Mouse (Mus musculus) limb, embryonic 15.5 days (tissue): Measurements from ENCODE around the gene Gys2. TPM values are rescaled to one million over a fixed set of nuclear protein-coding genes. Genes with fewer than 3 reads are reported as not detected.

Experiments
- ATAC-seq: fragments of 200-750 bp; cut with Nextera tagmentation; 2 replicates; pipeline ENCODE4 v1.8.0; 2017; ENCODE audit warnings: low read depth, moderate TSS enrichment; ENCODE audit not compliant: insufficient number of reproducible peaks, low FRiP score, low TSS enrichment
- H3K27ac ChIP-seq: fragments of 300-500 bp; sonication (generic); 2 replicates; pipeline ENCODE4 v1.5.1; 2015; ENCODE audit warnings: moderate library complexity, mild to moderate bottlenecking, inconsistent platforms
- H3K27me3 ChIP-seq: fragments of 300-500 bp; sonication (generic); 2 replicates; pipeline ENCODE4 v1.6.1; 2015; ENCODE audit warnings: inconsistent platforms
- H3K36me3 ChIP-seq: fragments of 300-500 bp; sonication (generic); 2 replicates; pipeline ENCODE4 v1.6.1; 2015; ENCODE audit warnings: inconsistent platforms
- H3K4me1 ChIP-seq: fragments of 300-500 bp; sonication (generic); 2 replicates; pipeline ENCODE4 v1.6.1; 2015; ENCODE audit warnings: inconsistent platforms
- H3K4me2 ChIP-seq: fragments of 300-500 bp; sonication (generic); 2 replicates; pipeline ENCODE4 v1.6.1; 2015; ENCODE audit warnings: mild to moderate bottlenecking, inconsistent platforms
- H3K4me3 ChIP-seq: fragments of 300-500 bp; sonication (generic); 2 replicates; pipeline ENCODE4 v1.5.1; 2015; ENCODE audit warnings: mild to moderate bottlenecking, inconsistent platforms
- H3K9ac ChIP-seq: fragments of 300-500 bp; sonication (generic); 2 replicates; pipeline ENCODE4 v1.6.1; 2015; ENCODE audit warnings: inconsistent platforms
- H3K9me3 ChIP-seq: fragments of 300-500 bp; sonication (generic); 2 replicates; pipeline ENCODE4 v1.6.1; 2016; ENCODE audit warnings: inconsistent platforms
- WGBS: fragments of 180-500 bp; shearing (Covaris S2); methylation state at CpG from one replicate; pipeline ENCODE4 v1.1.7; 2015; 5-methylcytosine and 5-hydroxymethylcytosine counted together
- polyA plus RNA-seq: library from polyadenylated mRNA; unstranded; fragments of >200 nt; fragmentation: Nextera tagmentation; extraction: Ambion mirVana; gene quantifications from 2 replicates; pipeline ENCODE4 v1.2.1, GENCODE M21; 2015

Gys2 gene
- polyA plus RNA-seq, 1 experiment from 2014 or later = not detected

DNA sequence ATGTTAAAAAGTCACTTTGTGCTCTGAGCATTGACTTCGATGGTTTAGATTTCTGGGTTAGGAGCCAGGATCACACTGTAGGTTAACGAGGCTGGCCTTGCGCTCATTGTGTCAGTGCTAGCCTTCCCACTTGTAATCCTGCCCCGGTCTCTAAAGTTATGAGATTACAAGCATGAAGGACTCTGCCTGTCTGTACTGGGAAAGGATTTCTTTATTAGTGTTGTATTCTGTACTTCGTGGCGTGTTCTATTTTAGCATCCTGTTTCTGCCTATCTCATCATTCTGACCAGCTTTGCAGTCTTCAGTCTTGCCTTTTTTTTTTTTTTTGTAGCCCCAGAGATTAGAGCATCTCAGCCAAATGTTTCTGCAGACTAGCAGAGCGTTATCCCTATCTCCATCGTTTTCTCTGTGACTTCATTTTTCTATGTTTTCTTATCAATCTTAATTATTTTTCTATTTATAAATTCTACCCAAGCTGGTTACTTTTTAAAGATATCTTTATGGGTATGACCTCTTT is 85.1 kb downstream of the Gys2 start:
- peak overlapping the region; percentile 67 for H3K4me2 ChIP-seq
- H3K9ac ChIP-seq = peak overlapping the region; percentile 92
- H3K36me3 ChIP-seq = peaks cover 1% of the 10 kb centered on the region
- H3K4me1 ChIP-seq = peaks cover 27% of the 10 kb centered on the region
- peak overlapping the region; percentile 74; the same call in 1 of the 2 replicates for H3K27ac ChIP-seq
- no peaks in the 10 kb centered on the region for H3K9me3 ChIP-seq
- no peaks in the 10 kb centered on the region for H3K27me3 ChIP-seq
- ATAC-seq = no peak
- WGBS = 16% methylated on average over 8 of the region's 8 CpGs
- peak overlapping the region; percentile 96 for H3K4me3 ChIP-seq

DNA sequence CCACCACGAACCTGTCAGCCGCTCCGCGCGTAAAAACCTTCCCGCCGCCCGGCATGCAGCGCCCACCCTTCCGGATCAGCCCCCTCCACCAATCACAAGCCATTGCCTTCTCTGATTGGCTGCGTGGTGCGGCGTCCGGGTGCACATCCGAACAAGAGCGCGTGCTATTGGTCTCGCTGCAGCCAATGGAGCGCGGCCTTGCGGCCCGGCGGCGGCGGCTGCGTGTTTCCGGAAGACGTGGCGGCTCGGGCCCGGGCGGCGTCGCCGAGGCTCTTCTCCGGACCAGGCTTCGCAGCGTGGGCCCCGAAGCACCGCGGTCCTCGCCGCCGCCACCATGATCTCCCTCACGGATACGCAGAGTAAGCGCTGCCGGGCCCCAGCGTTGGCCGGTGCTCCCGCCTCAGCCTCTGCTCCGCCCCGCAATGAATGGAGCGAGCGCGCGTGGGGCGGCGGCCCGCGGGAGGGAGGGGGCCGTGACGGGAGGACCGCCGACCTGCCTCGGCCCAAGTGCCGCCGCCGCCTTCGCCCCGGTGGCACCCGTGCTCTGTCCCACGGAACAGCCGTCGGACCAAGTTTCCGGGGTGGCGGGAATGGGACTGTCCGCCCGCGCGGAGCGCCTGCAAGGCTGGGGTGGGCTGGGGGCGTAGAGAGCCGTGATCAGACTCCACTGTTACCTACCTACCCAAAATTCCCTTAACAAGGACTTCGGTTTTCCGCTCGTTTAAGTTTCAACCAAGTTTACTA is 85.7 kb downstream of the Gys2 start, which contains the start of the genes Recql and Golt1b:
Gene Recql, minus strand, starts transcription at position 77 of the 744 bp plus-strand sequence.
Gene Golt1b, plus strand, starts transcription at position 211 of the 744 bp plus-strand sequence.
- peak within 1 kb of the TSS; percentile 67 for H3K4me2 ChIP-seq
- ATAC-seq = peak; percentile 99

DNA sequence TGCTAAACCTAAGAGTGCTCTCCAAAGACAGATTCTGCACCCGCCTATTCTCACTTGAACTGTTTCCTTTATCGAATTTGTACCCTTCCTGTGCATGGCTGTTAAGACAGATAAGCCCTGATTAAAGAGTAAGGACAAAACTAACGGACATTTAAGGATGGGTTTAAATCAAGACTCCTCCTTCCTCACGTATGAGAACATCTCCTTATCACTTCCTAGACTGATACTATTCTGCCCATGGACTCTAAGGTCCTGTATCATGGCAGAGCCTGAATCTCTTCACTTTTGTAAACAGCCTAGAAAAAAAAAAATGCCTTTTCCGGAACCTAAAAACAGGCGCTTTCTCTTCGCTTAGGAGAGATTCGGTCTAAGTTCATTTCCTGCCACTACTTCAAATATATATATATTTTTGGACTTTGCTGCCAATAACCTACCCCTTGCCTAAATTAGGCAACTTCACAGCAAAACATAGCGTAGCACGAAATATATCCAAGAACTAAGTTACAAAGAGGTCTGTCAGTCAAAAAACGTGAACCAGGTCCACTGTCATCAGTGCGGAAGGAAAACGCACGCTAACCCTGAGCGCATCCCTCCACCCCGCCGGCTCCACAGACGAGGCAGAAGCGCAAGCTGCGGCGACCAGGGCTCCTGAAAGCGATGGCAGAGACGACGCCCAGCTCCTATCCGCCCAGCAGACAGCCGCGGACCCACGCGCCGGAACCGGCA is 86.5 kb downstream of the Gys2 start:
- Histone ChIP-seq H3K27ac (no peak overlapping the region), H3K4me1 (peaks cover 25% of the 10 kb centered on the region), H3K4me2 (peak overlapping the region; percentile 67), H3K9ac (peak overlapping the region; percentile 54), H3K4me3 (peak overlapping the region; percentile 96), H3K27me3 (no peaks in the 10 kb centered on the region), H3K9me3 (no peaks in the 10 kb centered on the region), H3K36me3 (no peaks in the 10 kb centered on the region)
- 5% methylated on average over 31 of the region's 31 CpGs for WGBS
- ATAC-seq = no peak; the same call in 1 of the 2 replicates

More for the DNA sequence above, 85.7 kb downstream of the Gys2 start, which contains the start of the genes Recql and Golt1b:
- Histone ChIP-seq H3K4me1 (peaks cover 27% of the 10 kb centered on the region), H3K27ac (peak within 1 kb of the TSS; percentile 74), H3K9me3 (no peaks in the 10 kb centered on the region), H3K36me3 (no peaks in the 10 kb centered on the region), H3K27me3 (no peaks in the 10 kb centered on the region), H3K4me3 (peak within 1 kb of the TSS; percentile 96), H3K9ac (peak within 1 kb of the TSS; percentile 92)
- WGBS = under 1% methylated on average over 83 of the region's 87 CpGs

DNA sequence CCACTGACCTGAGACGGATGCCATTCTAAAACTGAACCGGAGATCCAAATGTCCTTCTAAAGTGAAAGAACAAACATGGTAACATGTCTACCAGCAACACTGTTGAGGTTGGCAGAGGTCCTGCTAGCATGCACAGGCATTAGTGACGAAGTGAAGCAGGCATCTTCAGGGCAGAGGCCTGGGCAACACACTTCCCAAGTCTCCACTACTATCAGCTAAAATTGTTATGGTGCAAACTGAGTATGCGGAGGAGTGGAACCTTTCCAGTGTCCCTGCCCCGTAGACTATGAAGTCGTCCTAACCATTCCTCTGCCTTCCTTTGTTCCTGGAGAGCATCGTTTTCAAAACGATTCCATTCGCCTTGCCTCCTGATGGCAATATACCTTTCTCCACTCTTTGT is 88.4 kb downstream of the Gys2 start:
- H3K9me3 ChIP-seq = no peaks in the 10 kb centered on the region
- H3K9ac ChIP-seq = no peak overlapping the region
- H3K27ac ChIP-seq = no peak overlapping the region
- no peak overlapping the region for H3K4me2 ChIP-seq
- no peak overlapping the region for H3K4me3 ChIP-seq
- H3K4me1 ChIP-seq = peaks cover 22% of the 10 kb centered on the region
- 89% methylated on average over 9 of the region's 9 CpGs for WGBS
- H3K27me3 ChIP-seq = no peaks in the 10 kb centered on the region
- no peaks in the 10 kb centered on the region for H3K36me3 ChIP-seq
- no peak for ATAC-seq

DNA sequence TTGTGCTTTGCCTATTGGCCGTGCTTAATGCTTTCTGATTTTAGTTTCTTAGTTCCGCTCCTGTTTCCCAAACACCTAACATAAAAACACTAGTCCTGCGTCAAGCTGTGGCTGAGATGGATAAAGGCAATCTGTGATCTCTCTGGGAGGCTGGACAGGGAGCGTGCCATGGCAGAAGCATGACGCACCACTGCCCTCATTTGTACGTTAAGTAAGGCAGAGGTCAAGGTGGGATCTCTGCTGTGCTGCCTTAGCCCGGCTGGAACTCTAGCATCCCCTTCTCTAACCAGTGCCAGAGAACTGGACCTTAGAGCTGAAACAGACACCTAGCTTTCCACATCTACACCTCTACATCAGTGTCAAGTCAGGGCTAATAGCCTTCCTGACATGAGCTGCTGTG is 91.3 kb downstream of the Gys2 start:
- no peaks in the 10 kb centered on the region for H3K27me3 ChIP-seq
- peaks cover 9% of the 10 kb centered on the region for H3K36me3 ChIP-seq
- no peak overlapping the region for H3K4me2 ChIP-seq
- ATAC-seq = no peak
- H3K9ac ChIP-seq = no peak overlapping the region
- no peaks in the 10 kb centered on the region for H3K9me3 ChIP-seq
- 89% methylated on average over 7 of the region's 7 CpGs for WGBS
- H3K27ac ChIP-seq = no peak overlapping the region
- peaks cover 6% of the 10 kb centered on the region for H3K4me1 ChIP-seq
- no peak overlapping the region for H3K4me3 ChIP-seq

DNA sequence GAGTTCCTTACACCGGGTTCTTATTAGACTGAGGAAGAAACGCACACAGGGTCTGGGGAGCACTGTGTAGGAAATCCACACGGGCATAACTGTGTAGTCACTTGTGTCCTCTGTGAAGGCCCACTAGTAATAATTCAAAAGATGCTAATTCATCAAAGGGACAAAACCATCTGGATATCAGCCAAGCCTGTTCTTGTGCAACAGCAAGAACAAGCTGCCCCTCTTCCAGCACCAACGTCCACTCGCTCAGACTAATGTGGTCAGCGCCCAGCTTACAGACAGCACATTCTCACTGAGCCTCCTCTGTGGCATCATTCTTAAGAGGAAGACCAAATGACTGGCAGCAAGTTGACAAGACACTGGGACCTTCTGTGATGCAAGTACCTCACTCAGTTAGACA is 92.9 kb downstream of the Gys2 start:
- H3K27me3 ChIP-seq = no peaks in the 10 kb centered on the region
- H3K4me3 ChIP-seq = no peak overlapping the region
- ATAC-seq = no peak
- no peaks in the 10 kb centered on the region for H3K9me3 ChIP-seq
- H3K4me1 ChIP-seq = no peaks in the 10 kb centered on the region
- no peak overlapping the region for H3K27ac ChIP-seq
- WGBS = 86% methylated on average over 6 of the region's 6 CpGs
- peaks cover 23% of the 10 kb centered on the region for H3K36me3 ChIP-seq
- no peak overlapping the region for H3K4me2 ChIP-seq
- H3K9ac ChIP-seq = no peak overlapping the region

DNA sequence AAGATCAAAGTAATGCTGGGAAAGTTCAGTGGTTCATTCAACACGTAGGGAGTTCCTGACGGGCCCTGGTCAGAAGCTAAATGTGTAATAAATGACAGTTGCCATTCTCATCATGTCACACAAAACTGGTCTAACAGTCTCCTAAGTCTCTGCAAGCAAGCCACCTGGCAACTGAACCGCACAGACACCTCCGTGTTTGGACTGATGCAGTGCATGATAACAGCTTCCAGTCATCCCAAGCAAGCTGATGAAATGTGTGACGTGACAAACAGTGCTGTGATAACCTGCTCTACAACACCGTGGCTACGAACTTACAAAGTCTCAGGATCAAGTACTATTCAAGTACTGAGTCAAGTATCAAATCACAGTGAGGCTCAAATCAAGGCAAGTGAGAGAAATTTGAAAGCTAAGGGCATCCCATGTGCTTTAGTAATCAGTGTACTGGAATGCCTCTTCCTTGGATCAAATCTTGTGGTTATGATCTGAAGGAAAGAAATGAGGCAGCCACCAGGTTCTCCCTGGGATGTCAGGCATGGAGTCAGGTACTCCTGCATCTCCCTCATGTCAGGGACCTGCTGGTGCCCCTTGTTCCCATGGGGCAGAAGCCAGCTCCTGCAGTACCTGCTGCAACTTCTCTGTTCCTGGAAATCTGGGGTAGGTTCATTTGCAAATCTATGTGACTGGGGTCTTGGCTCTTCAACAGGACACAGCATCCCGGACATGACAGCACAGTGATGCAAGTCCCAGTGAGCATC is 94.2 kb downstream of the Gys2 start:
- WGBS = 87% methylated on average over 8 of the region's 8 CpGs
- Histone ChIP-seq H3K27ac (no peak overlapping the region), H3K4me1 (no peaks in the 10 kb centered on the region), H3K4me2 (no peak overlapping the region), H3K9ac (no peak overlapping the region), H3K4me3 (no peak overlapping the region), H3K9me3 (no peaks in the 10 kb centered on the region), H3K36me3 (peaks cover 34% of the 10 kb centered on the region), H3K27me3 (no peaks in the 10 kb centered on the region)
- ATAC-seq = no peak

DNA sequence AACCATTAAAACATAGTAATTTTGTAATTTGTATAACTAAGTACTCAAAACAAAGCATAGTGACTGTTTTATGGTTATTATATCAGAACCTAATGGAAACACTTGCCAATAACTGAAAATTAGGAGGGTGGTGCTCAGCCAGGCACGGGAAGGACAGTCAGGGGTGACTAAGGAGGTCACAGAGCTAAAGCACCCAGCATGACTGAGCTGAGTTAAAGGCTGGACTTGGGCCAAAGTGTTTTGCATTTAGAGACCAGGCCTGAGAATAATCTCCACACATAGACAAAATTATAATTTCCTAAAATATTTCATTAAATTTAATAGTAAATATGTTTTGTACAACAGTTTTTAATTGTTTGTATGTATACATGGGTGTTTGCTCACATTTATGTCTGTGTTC is 95.8 kb downstream of the Gys2 start:
- Histone ChIP-seq H3K4me3 (no peak overlapping the region), H3K36me3 (peaks cover 46% of the 10 kb centered on the region), H3K27me3 (no peaks in the 10 kb centered on the region), H3K9ac (no peak overlapping the region), H3K4me1 (no peaks in the 10 kb centered on the region), H3K9me3 (no peaks in the 10 kb centered on the region), H3K27ac (no peak overlapping the region), H3K4me2 (no peak overlapping the region)
- ATAC-seq = no peak
- WGBS = 68% methylated on average over 1 of the region's 1 CpGs

Other genes with a start within 250 kb of the Gys2 start
- not detected in 2 replicates for gene Iapp, start 174.7 kb downstream of the Gys2 start, polyA plus RNA-seq
- gene Slco1a5, start 150.1 kb downstream of the Gys2 start, polyA plus RNA-seq = 0.56 and 0.78 TPM in 2 replicates
- gene Pyroxd1, start 127.5 kb downstream of the Gys2 start, polyA plus RNA-seq = 15.8 and 16.7 TPM in 2 replicates
- gene Recql, start 86.0 kb downstream of the Gys2 start, polyA plus RNA-seq = 25.8 and 26.5 TPM in 2 replicates
- 130 and 132 TPM in 2 replicates for gene Golt1b, start 85.9 kb downstream of the Gys2 start, polyA plus RNA-seq
- 0.65 and 0.76 TPM in 2 replicates for gene Spx, start 59.7 kb downstream of the Gys2 start, polyA plus RNA-seq
- gene Ldhb, start 34.8 kb upstream of the Gys2 start, polyA plus RNA-seq = 183 and 200 TPM in 2 replicates
- 11.3 and 17.4 TPM in 2 replicates for gene Kcnj8, start 98.5 kb upstream of the Gys2 start, polyA plus RNA-seq
- 3.4 and 5.0 TPM in 2 replicates for gene Abcc9, start 229.2 kb upstream of the Gys2 start, polyA plus RNA-seq